Mouse (Mus musculus) frontal cortex, postnatal 14 days (tissue): ENCODE results near the gene Mtg1.
"Not testable (repeated sequence)": the region's sequence is repeated elsewhere in the genome, so short reads cannot be mapped to it uniquely, and the experiment has no call there.

Experiments
- DNase-seq, 2 experiments: peaks; one replicate each; pipeline ENCODE4 v3.0.0; 2022; ENCODE audit warnings: low spot score in 2 of 2

The Mtg1 gene

DNA sequence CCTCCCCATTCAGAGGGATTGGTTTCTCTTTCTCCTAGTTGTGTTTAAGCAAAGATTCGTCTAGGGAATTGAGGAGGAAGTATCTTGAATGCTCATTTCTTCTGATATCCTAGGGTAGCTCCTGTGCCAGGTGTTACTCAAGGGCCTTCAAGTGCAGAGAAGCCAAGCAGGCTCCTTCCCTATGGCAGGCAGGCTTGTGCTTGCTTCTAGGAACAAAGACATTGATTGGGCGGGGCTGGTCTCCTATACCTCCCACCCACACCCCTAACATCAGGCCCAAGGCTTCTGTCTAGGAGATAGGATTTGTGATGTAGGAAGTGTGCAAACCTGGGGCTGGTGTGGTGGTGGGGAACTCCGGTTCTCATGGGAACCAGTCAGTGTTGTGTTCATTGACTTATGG is 10.4 kb upstream of the Mtg1 start:
- DNase-seq, result no peak

GRCm38 (mm10) chr7:140127911-140128310 is 9.5 kb upstream of the Mtg1 start:
- DNase-seq, result no peak

DNA sequence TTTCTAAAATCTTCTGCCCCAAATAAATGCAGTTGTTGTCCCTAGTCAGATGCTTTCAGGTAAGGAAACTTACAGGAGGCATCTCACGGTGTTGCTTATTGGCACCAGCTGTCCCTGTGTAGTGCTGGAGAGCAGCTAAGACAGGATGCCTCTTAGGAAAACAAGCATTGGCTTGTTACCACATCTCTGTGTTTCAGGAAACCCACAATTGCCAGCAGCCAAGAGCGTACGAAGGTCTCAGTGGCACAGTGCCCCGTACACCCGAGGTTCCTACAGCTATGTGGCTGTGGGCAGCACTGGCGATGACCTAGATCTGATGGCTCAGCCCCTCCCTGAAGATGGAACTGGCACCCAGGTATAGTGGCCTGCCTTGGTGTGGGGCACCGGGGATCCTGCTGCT is 5.2 kb upstream of the Mtg1 start:
- not testable (repeated sequence) for DNase-seq

- not testable (repeated sequence) for DNase-seq
These were observed 3.3 kb upstream of the Mtg1 start for GRCm38 (mm10) chr7:140134033-140134432.

GRCm38 (mm10) chr7:140135106-140135770 is 2.1 kb upstream of the Mtg1 start:
- DNase-seq, result no peak

GRCm38 (mm10) chr7:140138021-140138310 is 602 bp downstream of the Mtg1 start:
- DNase-seq, result no peak

- no peak for DNase-seq
These were observed 4.0 kb downstream of the Mtg1 start for GRCm38 (mm10) chr7:140141350-140141749.

DNA sequence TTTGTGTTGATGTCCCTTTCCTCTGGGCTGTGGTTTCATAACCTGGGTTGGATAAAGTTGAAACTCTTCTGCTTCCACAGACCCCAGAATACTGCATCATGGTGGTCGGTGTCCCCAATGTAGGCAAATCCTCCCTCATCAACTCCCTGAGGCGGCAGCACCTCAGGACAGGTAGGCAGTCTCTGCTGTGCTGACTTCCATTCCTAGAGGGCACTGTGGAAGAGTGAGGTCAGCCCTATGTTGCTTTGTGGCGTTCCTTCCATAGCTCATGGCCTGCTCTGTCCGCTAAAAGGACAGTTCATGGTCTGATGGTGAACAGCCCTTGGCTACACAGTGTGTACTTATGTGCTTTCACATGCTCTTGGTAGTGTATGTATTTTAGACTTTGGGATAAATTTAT is 7.2 kb downstream of the Mtg1 start:
- DNase-seq, result no peak

DNA sequence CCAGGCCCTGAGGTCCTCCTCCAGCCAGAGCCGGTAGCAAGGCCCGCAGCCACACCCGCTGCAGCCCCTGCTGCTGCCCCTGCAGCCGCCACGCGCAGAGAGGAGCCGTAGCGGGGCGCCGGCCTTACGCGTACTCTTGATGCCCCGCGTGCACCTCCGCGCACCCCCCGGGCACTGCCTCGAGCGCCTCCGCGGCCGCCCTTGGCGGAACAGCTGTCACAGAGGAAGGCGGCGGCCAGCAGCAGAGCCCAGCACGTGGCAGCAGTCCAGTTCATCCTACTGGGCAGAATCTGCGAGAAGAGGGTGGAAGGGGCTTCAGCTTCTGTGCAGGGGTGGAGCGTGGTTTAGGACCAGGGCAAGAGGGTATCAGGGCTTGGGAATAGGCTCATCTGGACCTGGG is 16.0 kb downstream of the Mtg1 start:
- DNase-seq, result peak in 1 of 2 experiments; percentile 50

DNA sequence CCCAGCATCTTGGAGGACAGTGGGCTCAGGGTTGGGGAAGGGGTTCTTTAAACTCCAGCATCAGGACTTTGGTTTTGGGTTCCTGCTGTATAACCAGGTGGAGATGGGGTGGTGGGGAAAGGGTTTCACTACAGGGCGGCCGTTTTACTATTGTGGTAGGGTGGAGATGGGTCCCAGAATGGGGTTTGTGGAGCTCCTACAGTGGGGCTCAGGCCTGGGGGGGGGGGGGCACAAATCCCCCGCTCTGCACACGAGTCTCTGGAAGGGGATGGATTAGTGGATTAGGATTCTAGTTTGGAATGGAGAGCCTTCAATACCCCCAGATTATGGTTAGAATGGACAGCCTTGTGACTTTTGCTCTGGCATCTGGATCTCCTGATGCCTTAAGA is 16.5 kb downstream of the Mtg1 start:
- no peak for DNase-seq

DNA sequence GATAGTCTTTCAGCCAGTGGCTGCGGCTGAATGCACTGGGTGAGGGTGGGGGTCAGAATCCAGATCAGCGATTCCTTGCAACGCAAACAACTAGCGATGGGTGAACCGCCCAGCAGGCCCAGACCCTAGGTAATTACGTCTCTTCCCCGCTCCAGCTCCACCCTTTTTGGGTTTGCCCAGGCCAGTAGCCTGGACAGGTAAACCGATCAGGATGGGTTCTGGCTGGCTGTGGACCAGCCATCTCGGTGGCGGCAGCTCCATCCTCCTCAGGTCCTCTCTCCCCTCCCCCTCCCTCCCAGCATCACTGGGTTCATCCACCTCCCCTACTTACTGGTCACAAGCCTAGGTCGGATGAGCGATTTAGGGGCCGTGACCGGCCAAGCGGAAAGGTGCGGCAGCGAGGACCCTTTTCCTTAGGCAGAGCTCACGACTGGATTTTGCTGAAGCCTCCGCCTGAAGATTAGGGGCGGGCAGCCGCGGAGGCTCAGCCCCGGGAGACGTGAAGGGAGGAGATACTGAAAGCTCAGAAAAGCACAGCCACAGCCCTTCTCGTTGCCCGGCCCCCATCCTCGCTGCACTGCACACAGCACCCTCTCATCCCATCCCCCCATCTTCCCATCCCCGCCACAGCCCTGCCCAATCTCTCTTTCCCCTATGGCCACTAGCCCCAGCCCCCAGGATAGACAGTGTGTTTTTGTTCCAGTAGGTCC is 17.0 kb downstream of the Mtg1 start, which contains the start of gene Sprn:
TSS of gene Sprn (minus strand) at position 660 of the 710 bp plus-strand sequence.
- peak; percentile 65 to 69 for DNase-seq

GRCm38 (mm10) chr7:140160363-140160762 is 23.0 kb downstream of the Mtg1 start:
- DNase-seq, result no peak

GRCm38 (mm10) chr7:140164664-140165063 is 27.3 kb downstream of the Mtg1 start, which contains the start of gene Olfr522:
Olfr522 (minus strand) TSS chr7:140164764.
- no peak for DNase-seq

GRCm38 (mm10) chr7:140167950-140168349 is 30.6 kb downstream of the Mtg1 start:
- DNase-seq, result no peak

- DNase-seq, result no peak
These were observed 32.0 kb downstream of the Mtg1 start for GRCm38 (mm10) chr7:140169386-140169785.

- no peak for DNase-seq
These were observed 33.5 kb downstream of the Mtg1 start for GRCm38 (mm10) chr7:140170863-140171262.

- DNase-seq, result no peak
These were observed 35.6 kb downstream of the Mtg1 start, which contains the start of gene Olfr523 for GRCm38 (mm10) chr7:140172936-140173335. Olfr523 (plus strand) TSS chr7:140173217.

GRCm38 (mm10) chr7:140179176-140179575 is 41.8 kb downstream of the Mtg1 start:
- DNase-seq, result no peak

- DNase-seq, result no peak
These were observed 43.3 kb downstream of the Mtg1 start for GRCm38 (mm10) chr7:140180692-140181091.

DNA sequence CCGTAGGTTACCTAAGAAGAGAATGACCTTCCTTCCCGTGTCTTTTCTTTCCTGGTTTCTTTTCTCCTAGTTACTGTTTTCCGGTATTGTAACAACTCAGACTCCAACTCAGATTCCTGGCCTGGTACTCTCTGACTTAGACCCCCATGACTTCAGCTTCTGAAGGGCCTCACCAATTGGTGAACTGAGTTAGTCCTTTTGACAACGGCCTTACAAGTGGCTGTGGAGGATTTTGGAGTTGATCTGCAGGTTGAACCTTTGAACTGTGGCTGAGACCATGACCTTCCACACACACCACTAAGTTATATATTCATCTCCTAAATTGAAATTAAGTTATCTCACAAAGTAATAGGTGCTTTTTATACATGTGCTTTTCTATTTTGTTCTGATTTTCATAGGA is 46.8 kb downstream of the Mtg1 start:
- DNase-seq, result no peak

DNA sequence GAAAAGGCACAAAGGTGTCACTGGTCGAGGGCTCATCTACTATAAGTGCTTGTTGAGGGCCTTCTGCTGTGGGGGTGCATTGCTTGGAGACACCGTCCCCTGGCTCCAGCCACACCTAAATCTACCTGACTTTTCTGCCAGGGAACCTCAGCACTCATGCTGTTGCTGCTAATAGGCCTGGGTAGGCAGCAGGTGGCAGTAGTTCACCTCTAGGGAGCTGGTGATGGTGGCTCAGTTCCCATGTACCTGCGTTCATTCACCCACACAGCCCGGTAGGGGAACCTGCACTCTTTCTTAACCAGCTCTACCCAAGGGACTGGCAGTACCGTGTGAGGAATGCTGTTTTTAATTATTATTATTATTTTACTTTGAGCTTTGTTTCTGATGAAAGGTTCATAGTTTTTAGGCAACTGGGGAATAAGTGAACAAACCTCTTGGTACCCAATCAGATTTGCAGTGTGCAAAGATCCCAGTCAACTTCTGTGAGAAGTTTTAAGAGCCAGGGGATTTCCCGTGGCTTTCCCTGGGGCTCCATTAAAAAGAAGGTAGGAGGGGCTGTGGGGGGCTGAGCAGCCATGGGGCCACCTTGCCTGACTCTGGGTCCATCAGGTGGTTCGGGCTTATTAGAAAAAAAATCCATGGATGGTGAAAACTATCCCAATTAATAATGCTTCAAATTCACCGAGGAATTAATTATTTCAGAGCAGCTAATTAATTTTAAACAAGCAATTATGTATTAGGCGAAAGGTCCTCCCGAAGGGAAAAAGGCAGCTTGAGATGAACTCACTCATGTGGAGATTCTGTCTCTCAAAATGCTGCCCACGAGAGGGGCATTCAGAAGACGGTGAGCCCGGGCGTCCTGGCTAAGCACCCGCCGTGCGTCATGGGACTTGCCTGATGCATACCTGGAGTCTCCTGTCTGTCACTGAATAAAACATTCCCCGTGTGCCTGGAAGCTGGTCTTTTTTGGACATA is 49.6 kb downstream of the Mtg1 start:
- DNase-seq, result peak in 1 of 2 experiments; percentile 28

DNA sequence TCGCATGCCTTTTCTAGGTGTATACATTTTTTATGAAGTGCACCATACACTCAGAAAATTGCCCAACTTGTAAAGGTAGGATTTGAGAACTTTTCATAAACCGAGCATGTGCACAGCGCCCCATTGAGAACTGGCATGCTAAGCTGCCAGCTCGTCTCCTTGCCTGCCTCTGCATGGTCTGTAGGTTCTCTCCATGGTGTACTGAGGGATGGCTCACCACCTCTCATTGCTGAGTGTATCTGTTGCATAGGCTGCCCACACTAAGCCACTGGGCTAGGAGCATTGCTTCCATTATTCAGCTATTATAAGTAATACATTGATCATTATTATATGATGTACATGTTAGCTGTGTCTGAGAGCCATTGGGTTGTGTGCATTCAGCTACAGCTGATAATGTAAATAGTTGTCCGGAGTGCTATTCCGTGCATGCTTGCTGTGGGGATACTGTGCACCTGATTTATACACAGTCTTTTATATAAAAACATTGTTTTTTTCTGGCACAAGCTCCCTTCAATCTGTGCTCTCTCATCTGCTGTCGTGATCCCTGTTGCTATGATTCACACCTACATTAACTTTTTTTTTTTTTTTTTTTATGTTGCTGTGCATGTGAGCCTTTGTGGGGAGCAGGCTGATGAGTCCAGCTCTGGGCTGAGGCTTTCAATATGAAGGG is 50.5 kb downstream of the Mtg1 start:
- no peak for DNase-seq
